Mouse (Mus musculus) heart, postnatal 10 days (tissue): ENCODE data around the gene 9130230L23Rik. TPM values are rescaled to one million over a fixed set of nuclear protein-coding genes. Genes with fewer than 3 reads are reported as not detected.
"Not testable (repeated sequence)": the region's sequence is repeated elsewhere in the genome, so short reads cannot be mapped to it uniquely, and the experiment has no call there.

Source experiments
- DNase-seq, 2 experiments: peaks; one replicate each; pipeline ENCODE4 v3.0.0; 2021
- intact Hi-C: fragments of 180-260 bp; cut with DNase I; formaldehyde crosslinking; loops from one replicate; pipeline ENCODE4 v1.15.1; 2025
- total RNA-seq, 2 experiments: library from RNA; stranded (reverse); gene quantifications; 2 replicates each; pipeline ENCODE4 v1.2.3; 2021

9130230L23Rik gene
- total RNA-seq, 2 experiments from 2014 or later: not detected

DNA sequence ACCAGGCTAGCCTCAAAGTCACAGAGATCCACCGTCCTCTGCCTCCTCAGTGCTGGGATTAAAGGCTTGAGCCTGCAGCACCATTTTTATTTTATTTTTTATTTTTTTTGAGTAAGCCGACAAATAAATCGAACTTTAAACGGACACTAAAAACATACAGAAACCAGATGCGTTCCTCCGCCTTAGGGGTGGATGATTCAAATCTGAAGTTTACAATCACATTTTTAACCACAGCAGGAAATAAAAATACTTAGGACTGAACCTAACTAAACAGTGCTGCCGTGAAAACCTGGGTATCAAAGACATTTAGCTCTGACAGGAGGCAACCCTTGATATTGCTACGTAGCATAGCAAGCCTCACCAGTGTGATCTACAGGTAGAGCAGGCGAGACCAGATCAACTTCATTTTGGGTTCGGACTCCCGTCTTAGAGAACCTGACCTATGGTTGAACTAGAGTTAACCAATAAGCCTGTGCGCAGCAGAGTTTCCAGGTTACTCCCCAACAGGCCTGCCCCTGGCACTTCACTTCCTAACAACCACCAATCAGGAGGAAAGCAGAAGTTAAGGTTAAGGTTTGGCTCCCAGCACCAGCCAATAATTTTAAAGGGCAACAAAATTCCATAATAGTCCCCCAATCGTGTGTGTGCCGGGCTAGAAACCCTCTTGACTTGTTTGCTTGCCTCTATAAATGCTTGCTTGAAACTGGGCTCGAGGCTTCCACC lies 4.3 kb upstream of the 9130230L23Rik start:
- DNase-seq: no peak
- intact Hi-C loops: no loop called here

DNA sequence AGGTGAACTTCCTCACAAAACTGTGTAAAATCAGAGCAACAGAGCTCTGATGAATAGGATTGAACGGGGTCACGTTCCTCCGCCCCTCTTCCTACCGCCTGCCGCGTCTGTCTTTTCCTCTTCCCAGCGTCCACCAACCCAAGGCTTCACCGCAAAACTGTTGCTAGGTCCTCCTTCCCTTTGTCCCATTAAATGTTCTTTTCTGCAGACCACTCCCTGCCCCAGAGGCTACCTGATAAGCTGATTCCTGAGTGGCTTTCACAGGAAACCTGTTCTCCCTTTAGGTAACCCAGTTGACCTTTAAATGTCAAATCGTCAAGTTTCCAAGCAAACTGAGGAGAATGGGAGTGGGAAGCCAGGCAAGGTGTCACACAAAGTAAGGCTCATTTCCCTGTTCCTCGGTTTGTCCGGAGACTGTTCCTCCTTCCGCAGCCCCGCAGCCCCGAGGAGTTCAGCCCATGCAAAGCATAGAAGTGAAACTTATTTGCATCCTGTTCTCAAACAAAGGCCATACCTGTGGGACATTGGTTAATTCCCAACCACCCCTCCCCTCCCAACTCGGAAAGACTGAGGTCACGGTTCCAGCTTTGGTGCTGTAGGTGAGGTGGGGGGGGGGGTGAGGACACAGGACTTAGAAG lies 1.1 kb upstream of the 9130230L23Rik start:
- DNase-seq: no peak
- intact Hi-C loops: no loop called here

DNA sequence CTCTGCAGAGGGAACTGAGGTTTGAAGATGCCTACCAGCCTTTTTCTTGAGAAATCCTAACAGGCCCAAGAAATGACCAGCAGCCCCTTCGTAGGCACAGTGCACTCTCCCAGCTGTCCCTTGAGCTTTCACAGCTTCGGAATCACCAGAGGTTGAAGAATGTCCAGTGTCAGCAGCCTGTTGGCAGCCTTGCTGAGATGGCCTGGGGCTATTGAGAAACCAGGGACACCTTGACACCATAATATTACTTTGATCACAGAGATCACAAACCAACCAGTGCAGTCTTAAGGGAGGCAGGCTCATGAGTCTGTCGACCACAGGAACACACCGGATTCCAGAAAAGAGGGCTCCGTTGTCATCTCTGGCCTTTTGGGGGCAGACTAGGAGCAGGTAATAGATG lies 2.9 kb downstream of the 9130230L23Rik start:
- no peak for DNase-seq
- intact Hi-C loops: no loop called here

DNA sequence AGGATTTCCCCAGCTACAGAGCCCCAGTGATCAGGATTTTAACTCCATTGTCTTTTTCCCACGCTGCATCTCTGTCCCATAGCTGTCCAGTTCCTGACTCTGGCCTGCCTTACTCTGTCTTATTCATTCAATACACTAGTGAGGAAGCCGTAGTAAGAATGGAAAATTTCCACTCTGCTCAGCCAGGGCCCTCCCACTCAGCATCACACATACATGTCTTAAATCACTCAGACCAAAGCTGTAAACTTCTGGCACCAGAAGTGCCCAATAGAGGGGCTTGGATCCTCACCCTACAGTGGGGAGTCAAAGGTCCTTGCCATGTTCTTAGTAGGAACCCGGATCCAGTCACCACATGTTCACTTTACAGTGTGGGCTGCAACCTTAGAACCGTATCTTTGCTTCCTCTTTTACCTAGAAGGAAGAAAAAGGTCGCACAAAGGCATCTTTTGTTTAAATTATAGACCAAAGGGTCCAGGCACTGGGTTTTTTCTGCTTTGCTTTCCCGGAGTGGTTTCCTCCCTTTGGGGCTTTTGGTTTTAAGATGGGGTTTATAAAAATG lies 3.4 kb downstream of the 9130230L23Rik start:
- no peak for DNase-seq
- intact Hi-C loops: no loop called here

DNA sequence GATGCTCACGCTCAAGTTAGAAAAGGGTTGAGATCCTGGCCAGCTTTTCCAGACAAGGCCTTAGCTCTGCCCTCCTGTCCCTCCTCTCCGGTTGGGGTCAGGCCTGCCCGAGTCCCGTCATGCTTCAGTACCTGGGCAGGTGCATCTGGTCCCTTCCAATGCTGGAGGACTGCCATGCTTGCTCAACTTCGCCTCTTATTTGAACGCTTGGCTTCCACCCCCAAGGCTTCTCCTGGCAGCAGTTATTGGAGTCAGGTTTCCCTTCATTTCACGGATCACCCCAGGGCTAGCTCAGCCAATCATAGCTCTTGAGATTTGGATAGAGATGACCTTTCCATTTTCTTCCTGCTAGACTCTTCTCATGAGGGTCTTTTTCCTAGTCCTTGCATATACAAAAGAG lies 4.0 kb downstream of the 9130230L23Rik start:
- intact Hi-C loops: no loop called here
- no peak for DNase-seq

DNA sequence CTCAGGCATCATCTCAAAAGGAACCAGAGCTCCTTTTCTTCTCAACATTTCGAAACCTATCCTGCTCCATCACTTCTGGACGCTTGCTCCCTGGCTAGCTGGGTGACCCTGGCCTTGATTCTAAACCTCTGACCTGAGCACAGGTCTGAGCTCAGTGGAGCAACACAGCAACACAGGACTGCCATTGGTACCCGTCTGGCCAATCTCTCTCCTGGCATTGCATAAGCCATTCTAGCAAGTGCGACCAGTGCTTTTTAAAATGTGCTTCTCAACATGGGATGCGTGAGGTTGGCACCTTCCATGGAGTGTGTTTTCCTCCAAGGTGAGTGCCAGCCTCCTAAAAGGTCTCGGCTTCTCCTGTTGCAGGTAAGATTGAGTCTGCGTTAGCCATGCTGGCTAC lies 5.0 kb downstream of the 9130230L23Rik start:
- DNase-seq: no peak
- intact Hi-C loops: no loop called here

DNA sequence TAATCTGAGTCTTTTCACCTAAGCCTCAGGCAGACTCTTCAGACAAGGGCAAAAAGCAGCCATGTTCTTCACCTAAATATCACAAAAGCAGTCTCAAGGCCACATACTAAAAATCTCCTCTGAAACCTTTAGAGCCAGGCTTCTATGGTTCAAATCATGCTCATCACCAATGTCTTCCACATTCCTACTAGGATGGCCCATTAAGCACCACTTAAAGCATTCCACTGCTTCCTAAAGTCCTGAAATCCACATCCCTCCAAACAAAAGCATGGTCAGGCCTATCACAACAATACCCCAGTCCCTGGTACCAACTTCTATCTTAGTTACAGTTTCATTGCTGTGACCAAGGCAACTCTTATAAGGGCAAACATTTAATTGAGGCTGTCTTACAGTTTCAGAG lies 6.3 kb downstream of the 9130230L23Rik start:
- DNase-seq: no peak
- intact Hi-C loops: no loop called here

DNA sequence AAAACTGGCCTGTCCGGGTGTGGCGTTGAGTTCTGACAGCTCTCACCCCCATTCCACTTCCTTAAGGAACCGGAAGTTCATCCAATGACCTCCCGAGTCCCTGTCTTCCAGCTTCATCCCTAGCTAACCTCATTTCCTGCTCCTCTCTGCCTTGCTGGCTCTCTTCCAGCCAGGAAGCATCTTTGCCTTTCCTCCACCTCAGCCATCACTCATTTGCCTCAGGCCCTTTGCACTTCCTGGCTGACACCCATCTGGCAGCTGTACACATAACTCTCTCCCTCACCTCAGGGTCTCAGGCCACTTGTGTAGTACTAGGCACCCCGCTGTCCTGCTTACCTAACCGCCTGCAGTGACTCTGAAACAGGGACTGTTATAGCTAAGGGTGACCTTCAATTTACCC lies 9.4 kb downstream of the 9130230L23Rik start:
- intact Hi-C loops: no loop called here
- DNase-seq: peak in 1 of 2 experiments; percentile 8

DNA sequence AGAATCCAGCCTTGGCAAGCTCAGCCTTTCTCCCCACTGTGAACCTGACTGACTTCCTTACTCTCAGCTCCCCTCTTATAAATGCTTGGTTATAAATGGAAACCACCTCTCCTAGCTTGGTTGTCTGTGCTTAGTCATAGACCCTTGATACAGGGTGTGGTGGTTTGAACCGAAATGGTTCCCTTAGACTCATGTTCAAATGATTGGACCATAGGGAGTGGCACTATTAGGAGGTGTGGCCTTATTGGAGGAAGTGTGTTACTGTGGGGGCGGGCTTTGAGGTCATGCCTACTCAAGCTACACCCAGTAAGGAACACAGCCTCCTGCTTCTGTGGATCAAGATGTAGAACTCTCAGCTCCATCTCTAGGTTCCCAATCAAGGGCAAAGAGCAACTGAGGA lies 12.9 kb downstream of the 9130230L23Rik start:
- intact Hi-C loops: no loop called here
- DNase-seq: no peak

DNA sequence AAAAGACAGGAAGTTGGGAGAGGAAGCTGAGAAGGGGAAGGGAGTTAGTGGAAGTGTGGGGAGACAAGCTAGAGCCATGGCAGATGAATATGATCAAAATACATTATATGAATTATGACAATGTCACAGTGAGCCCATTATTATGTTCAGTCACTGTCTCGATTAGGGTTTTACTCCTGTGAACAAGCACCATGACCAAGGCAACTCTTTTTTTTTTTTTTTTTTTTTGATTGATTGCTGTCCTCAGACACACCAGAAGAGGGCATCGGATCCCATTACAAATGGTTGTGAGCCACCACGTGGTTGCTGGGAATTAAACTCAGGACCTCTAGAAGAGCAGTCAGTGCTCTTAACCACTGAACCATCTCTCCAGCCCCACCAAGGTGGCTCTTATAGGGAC lies 17.1 kb downstream of the 9130230L23Rik start:
- DNase-seq, intact Hi-C loops: not testable (repeated sequence)

DNA sequence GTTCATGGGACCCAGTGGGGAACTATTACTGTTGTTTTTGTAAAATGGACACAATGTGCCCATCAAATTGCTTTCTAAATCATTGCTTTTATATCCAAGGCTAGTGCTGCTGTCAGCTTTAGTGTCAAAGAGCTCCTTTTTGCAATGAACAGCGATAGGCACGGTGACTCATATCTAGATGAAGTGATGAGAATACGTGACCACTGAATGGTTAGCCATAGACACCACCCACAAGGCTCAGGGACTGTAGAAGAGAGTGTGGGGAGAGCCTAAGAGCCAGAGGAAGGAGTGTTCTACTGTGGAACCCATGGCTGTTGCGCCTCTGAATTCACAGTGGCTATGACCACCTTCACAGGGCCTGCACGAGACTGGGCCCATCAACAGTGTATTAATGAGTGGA lies 17.7 kb downstream of the 9130230L23Rik start:
- intact Hi-C loops: no loop called here
- DNase-seq: no peak

DNA sequence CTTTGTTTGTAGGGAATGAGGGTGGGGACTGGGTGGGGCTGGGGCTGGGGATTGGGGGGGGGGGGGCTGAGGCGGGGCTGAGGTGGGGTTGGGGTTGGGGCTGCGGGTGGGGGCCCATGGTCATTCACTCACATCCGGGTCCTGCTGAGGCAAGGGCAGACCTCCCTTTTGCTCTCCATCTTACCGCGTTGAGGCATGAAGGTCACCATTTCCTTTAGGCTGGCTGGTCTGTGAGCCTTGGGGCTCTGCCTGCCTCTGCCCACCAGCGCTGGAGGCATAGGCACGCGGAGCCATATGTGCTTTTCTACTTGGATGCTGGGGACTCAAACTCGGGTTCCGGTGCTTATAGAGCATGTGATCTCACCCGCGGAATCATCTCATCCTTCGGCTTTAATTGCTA lies 28.4 kb downstream of the 9130230L23Rik start:
- DNase-seq: no peak
- intact Hi-C loops: no loop called here

DNA sequence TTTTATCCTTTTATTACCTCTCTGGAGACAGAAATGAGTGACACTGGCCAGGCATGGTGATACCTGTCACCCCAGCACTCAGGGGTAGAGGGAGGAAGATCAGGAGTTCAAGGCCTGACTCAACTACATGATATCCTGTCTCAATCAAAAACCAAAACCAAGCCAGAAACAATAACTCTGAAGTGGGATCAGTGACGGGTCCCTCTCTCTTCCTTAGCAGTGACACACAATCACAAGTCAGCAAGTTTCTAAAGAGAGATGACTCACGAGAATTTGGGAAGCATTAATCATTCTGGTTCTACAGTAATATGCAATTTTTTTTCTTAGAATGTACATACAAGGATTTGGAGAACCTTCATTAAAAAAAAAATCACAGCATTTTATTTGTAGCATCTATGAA lies 30.9 kb downstream of the 9130230L23Rik start:
- DNase-seq: no peak
- intact Hi-C loops: no loop called here

DNA sequence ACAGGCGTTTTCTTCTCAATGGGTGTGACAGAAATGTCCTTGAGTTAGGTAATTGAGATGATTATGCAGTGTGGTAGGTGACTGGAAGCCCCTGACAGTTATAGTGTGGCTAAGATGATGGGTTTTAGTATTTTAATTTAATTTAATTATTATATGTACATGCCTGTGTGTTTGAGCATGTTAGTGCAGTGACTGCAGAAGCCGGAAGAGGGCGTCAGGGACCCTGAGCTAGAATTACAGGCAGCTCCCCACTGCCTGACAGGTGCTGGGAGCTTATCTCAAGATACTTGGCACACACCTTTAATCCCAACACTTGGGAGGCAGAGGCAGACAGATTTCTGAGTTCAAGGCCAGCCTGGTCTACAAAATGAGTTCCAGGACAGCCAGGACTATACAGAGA lies 36.1 kb downstream of the 9130230L23Rik start:
- intact Hi-C loops: no loop called here
- DNase-seq: no peak

DNA sequence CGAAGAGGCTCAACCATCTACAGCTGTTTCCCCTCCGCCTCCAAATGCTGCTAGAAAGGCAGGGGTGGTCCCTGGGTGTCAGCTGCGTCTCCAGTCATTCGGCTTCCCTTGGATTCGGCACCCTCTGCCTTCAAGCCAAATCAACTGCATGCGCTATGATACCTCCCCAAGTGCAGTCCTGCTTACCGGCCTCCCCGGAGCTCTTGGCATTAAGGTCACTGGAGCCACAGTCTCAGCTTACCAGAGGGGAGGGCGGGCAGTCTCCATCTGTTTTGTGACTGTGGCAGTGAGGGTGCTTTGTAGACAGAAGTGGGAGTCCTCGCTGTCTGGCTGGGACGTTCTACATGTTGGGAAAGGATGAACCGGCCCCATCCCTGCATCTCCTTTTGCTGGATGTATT lies 37.0 kb downstream of the 9130230L23Rik start:
- intact Hi-C loops: no loop called here
- no peak for DNase-seq

DNA sequence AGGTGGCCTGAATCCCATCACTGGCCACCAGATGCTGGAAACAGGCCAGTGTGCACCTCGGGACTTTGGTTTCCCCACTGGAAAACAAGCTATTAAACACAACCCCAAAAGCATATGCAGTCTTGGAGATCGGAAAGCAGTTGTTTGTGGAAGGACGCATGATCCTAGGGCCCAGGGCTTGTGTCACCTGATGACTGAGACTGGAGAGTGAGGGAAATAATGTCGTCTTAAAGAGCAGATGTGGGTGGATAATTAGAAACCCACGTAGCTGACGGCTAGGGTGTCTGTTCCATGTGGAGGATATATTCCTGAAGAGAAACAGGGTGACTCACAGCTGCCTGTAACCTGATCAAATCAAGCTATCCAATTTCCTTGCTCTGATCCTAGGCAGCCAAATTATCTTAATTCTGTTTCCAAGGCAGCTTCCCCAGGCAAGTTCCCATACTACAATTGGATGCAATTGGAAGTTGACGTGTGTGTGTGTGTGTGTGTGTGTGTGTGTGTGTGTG lies 38.3 kb downstream of the 9130230L23Rik start:
- no peak for DNase-seq
- intact Hi-C loops: no loop called here

DNA sequence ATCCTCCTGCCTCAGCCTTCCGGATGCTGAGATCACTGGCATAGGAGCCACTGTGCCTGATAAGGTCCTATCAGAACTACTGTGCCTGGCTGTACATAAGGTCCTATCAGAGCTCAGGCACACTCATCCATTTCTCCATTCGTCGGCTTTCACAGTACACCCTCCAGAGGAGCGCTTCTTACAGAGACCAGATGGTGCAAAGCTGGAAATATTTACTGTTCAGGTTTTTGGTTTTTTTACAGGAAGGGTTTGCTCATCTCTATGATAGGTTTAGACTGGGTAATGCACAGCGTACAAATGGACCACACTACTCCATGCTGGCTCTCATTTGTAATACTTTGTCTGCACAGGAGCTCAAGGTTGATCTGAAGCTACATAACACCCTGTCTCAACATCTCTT lies 40.8 kb downstream of the 9130230L23Rik start:
- intact Hi-C loops: no loop called here

DNA sequence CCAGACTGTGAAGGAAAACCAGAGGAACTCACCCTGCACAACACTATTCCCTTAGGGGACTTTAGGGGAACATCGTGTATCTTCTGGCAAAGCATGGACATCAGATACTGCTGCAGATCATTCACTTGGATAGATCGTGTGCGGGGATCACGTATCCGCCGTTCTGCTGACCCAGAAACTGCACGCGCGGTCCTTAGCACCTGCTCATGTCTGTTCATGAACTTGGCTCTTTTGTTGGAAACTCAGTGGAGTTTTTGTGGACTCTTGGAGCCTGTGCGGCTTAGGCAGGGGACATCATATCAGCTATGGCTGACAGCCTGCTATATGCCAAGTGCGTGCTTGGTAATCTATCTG lies 43.5 kb downstream of the 9130230L23Rik start:
- intact Hi-C loops: no loop called here
- no peak for DNase-seq

More for the DNA sequence above, 40.8 kb downstream of the 9130230L23Rik start:
- DNase-seq: no peak

DNA sequence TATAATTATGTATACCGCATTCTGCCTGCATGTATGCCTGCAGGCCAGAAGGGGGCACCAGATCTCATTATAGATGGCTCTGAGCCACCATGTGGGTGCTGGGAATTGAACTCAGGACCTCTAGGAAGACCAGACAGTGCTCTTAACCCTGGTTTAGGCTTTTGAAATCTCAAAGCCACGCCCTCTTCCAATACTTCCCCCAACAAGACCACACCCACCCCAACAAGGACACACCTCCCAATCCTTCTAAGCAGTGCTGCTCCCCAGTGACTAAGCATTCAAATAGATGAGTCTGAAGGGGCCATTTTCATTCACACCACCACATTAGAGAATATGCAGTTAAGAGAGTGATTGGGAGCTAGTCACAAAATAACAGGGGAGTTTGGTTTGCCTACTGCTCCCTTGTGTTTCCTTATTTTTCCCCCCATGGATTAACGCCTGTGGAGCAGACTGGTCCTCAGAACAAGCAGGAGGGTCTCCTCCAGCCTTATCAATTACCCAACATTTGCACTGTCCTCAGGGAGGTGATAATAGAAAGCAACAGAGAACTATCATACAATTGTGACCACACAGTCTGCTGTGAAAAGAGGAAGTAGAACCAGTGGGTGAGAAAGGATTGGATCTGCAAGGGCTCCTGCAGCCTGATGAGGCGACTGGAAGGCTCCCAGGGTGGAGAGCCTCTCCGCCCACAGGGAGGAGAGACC lies 44.0 kb downstream of the 9130230L23Rik start:
- DNase-seq: no peak
- intact Hi-C loops: loop anchor here (10.0 kb wide), 1 partner anchor 425 kb away; the partner anchor contains the start of genes Smim14 and Ube2k

DNA sequence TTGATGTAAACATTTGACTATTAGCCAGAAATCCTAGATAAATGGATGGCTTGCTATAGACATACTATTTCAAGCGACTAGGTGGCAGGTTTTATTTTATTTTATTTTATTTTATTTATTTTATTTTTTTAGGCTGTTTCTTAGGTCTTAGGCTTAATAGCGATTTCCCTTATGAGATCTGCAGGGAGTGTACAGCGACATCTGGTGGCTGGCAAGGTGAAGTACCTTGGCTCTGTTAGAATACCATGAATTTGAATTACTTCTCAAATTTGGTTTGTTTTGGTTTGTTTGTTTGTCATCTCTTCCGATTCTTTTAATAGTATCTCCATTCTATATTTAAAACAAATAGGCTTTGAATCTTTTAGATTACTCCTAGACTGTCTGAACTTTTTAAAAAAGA lies 45.5 kb downstream of the 9130230L23Rik start:
- intact Hi-C loops: loop anchor here (10.0 kb wide), 1 partner anchor 424 kb away; the partner anchor contains the start of genes Smim14 and Ube2k
- peak; percentile 39 to 62 for DNase-seq
